Mouse (Mus musculus): ENCODE results near the gene Lypd5. TPM values are rescaled to one million over a fixed set of nuclear protein-coding genes. Genes with fewer than 3 reads are reported as not detected.

The Lypd5 gene
- polyA plus RNA-seq, 1 experiment: not detected

DNA sequence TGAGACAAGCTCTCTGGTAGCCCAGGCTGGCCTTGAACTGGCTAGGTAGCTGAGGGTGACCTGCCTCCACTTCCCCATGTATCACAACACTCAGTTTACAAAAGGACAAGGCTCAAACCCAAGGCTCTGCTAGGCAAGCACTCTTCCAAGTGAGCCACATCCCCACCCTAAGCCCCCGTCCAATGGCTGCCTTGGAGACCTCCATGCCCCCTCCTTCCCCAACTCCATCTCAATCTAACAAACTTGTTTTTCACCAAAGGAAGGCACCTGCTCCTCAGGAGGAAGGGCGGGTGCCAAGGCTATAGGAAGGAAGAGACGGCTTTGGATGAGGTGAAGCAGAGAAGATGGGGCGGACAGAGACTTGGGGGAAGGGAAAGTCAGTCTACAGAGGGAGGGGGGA lies 23.8 kb downstream of the Lypd5 start:
- Histone ChIP-seq H3K36me3 (ENCODE audit: control insufficient read depth, insufficient read depth, low read length) (peaks cover 2% of the 10 kb centered on the region; the same call in 1 of the 2 replicates), H3K4me1 (ENCODE audit: control insufficient read depth, insufficient read depth, insufficient read length) (peaks cover 39% of the 10 kb centered on the region), H3K27me3 (ENCODE audit: control insufficient read depth, insufficient read depth, low read length) (no peaks in the 10 kb centered on the region), H3K27ac (ENCODE audit: insufficient read depth, low read length) (peak overlapping the region; percentile 93), H3K4me3 (ENCODE audit: extremely low read depth, insufficient read depth, insufficient read length) (peak overlapping the region; percentile 59; the same call in 1 of the 2 replicates)
- 10% methylated on average over 4 of the region's 4 CpGs for WGBS
- no peak for TF ChIP-seq CTCF (IDR thresholded peaks at IDR 0.05; ENCODE audit: extremely low read depth, insufficient read depth, insufficient read length, insufficient replicate concordance)
- no peak for DNase-seq (ENCODE audit: low read depth in 1 of 2, low spot score in 2 of 2)

DNA sequence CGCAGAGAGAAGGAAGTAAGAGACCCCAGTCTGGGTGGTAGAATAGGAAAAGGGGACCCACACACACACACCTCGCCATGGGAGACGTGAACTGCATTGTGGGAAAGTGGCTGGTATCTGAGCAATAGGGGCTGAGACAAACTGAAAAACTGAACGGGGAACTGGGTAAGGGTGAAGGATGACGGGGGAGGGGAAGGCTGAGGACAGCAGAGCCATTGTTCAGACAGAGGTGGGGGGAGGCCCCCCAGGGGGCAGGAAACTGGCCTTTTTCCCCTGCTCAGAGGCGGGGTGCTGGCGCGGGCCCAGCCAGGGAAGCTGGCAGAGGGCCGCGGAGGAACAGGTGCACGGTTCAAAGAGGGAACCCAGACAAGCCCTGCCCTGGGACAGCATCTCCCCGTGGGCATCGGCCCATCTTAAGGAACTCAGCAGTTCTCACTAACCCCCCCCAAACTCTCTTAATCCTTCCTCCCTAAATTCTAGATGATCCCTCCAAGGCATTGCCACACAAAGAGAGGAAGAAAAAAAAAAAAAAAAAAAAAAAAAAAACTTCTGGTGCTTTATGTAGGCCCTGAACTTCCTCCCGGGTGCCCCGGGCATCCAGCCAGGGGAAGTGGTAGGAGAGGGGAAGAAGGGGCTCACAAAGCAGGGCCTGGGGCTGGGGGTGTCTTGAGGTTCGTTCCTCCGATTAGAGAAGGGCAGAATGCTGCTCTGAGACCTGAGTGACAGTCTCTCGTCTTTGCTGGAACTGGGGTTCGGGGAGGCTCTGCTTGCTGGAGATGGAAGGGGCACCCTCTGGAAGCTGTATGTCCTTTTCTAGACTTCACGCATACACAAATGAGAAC lies 24.8 kb downstream of the Lypd5 start:
- peaks cover 2% of the 10 kb centered on the region; the same call in 1 of the 2 replicates for H3K36me3 ChIP-seq (ENCODE audit: control insufficient read depth, insufficient read depth, low read length)
- WGBS: 7% methylated on average over 18 of the region's 20 CpGs
- DNase-seq (ENCODE audit: low read depth in 1 of 2, low spot score in 2 of 2): peak; percentile 42 to 73
- peak overlapping the region; percentile 93 for H3K27ac ChIP-seq (ENCODE audit: insufficient read depth, low read length)
- H3K27me3 ChIP-seq (ENCODE audit: control insufficient read depth, insufficient read depth, low read length): no peaks in the 10 kb centered on the region
- peaks cover 39% of the 10 kb centered on the region for H3K4me1 ChIP-seq (ENCODE audit: control insufficient read depth, insufficient read depth, insufficient read length)
- peak overlapping the region; percentile 28 for H3K4me3 ChIP-seq (ENCODE audit: extremely low read depth, insufficient read depth, insufficient read length)
- TF ChIP-seq POLR2A (IDR thresholded peaks at IDR 0.05; ENCODE audit: low read depth, low read length) (no peak), CTCF (IDR thresholded peaks at IDR 0.05; ENCODE audit: extremely low read depth, insufficient read depth, insufficient read length, insufficient replicate concordance) (no peak)

- Histone ChIP-seq H3K36me3 (ENCODE audit: control insufficient read depth, insufficient read depth, low read length) (peaks cover 4% of the 10 kb centered on the region), H3K27ac (ENCODE audit: insufficient read depth, low read length) (peak overlapping the region; percentile 77; the same call in 1 of the 2 replicates), H3K4me3 (ENCODE audit: extremely low read depth, insufficient read depth, insufficient read length) (no peak overlapping the region), H3K27me3 (ENCODE audit: control insufficient read depth, insufficient read depth, low read length) (no peaks in the 10 kb centered on the region), H3K4me1 (ENCODE audit: control insufficient read depth, insufficient read depth, insufficient read length) (peaks cover 39% of the 10 kb centered on the region)
- TF ChIP-seq CTCF (IDR thresholded peaks at IDR 0.05; ENCODE audit: extremely low read depth, insufficient read depth, insufficient read length, insufficient replicate concordance) (no peak), POLR2A (IDR thresholded peaks at IDR 0.05; ENCODE audit: low read depth, low read length) (no peak)
- DNase-seq (ENCODE audit: low read depth in 1 of 2, low spot score in 2 of 2): no peak
- WGBS: 81% methylated on average over 8 of the region's 8 CpGs
These were observed 27.5 kb downstream of the Lypd5 start for GRCm38 (mm10) chr7:24376456-24376855.

GRCm38 (mm10) chr7:24377091-24377865 lies 28.3 kb downstream of the Lypd5 start:
- H3K4me1 ChIP-seq (ENCODE audit: control insufficient read depth, insufficient read depth, insufficient read length): peaks cover 39% of the 10 kb centered on the region
- TF ChIP-seq CTCF (IDR thresholded peaks at IDR 0.05; ENCODE audit: extremely low read depth, insufficient read depth, insufficient read length, insufficient replicate concordance): peak; percentile 4; the same call in 1 of the 2 replicates
- TF ChIP-seq POLR2A (IDR thresholded peaks at IDR 0.05; ENCODE audit: low read depth, low read length): no peak
- DNase-seq (ENCODE audit: low read depth in 1 of 2, low spot score in 2 of 2): no peak
- WGBS: 56% methylated on average over 49 of the region's 49 CpGs
- peaks cover 6% of the 10 kb centered on the region for H3K36me3 ChIP-seq (ENCODE audit: control insufficient read depth, insufficient read depth, low read length)
- no peak overlapping the region for H3K4me3 ChIP-seq (ENCODE audit: extremely low read depth, insufficient read depth, insufficient read length)
- no peaks in the 10 kb centered on the region for H3K27me3 ChIP-seq (ENCODE audit: control insufficient read depth, insufficient read depth, low read length)
- peak overlapping the region; percentile 77 for H3K27ac ChIP-seq (ENCODE audit: insufficient read depth, low read length)

GRCm38 (mm10) chr7:24378049-24378701 lies 29.2 kb downstream of the Lypd5 start:
- peaks cover 7% of the 10 kb centered on the region for H3K36me3 ChIP-seq (ENCODE audit: control insufficient read depth, insufficient read depth, low read length)
- H3K4me3 ChIP-seq (ENCODE audit: extremely low read depth, insufficient read depth, insufficient read length): no peak overlapping the region
- DNase-seq (ENCODE audit: low read depth in 1 of 2, low spot score in 2 of 2): no peak
- no peak for TF ChIP-seq POLR2A (IDR thresholded peaks at IDR 0.05; ENCODE audit: low read depth, low read length)
- no peak for TF ChIP-seq CTCF (IDR thresholded peaks at IDR 0.05; ENCODE audit: extremely low read depth, insufficient read depth, insufficient read length, insufficient replicate concordance)
- H3K4me1 ChIP-seq (ENCODE audit: control insufficient read depth, insufficient read depth, insufficient read length): peaks cover 31% of the 10 kb centered on the region
- H3K27me3 ChIP-seq (ENCODE audit: control insufficient read depth, insufficient read depth, low read length): no peaks in the 10 kb centered on the region
- 71% methylated on average over 10 of the region's 10 CpGs for WGBS
- H3K27ac ChIP-seq (ENCODE audit: insufficient read depth, low read length): peak overlapping the region; percentile 77

- DNase-seq (ENCODE audit: low read depth in 1 of 2, low spot score in 2 of 2): peak in 1 of 2 experiments; percentile 56
- Histone ChIP-seq H3K36me3 (ENCODE audit: control insufficient read depth, insufficient read depth, low read length) (peaks cover 7% of the 10 kb centered on the region), H3K27ac (ENCODE audit: insufficient read depth, low read length) (peak overlapping the region; percentile 63), H3K4me3 (ENCODE audit: extremely low read depth, insufficient read depth, insufficient read length) (no peak overlapping the region), H3K27me3 (ENCODE audit: control insufficient read depth, insufficient read depth, low read length) (no peaks in the 10 kb centered on the region), H3K4me1 (ENCODE audit: control insufficient read depth, insufficient read depth, insufficient read length) (peaks cover 22% of the 10 kb centered on the region)
- TF ChIP-seq POLR2A (IDR thresholded peaks at IDR 0.05; ENCODE audit: low read depth, low read length): no peak
- no peak for TF ChIP-seq CTCF (IDR thresholded peaks at IDR 0.05; ENCODE audit: extremely low read depth, insufficient read depth, insufficient read length, insufficient replicate concordance)
- WGBS: 30% methylated on average over 7 of the region's 7 CpGs
These were observed 30.9 kb downstream of the Lypd5 start for GRCm38 (mm10) chr7:24379934-24380333.

Measured in spleen, adult 2 months (tissue).